Mouse (Mus musculus) frontal cortex, adult 2 months (tissue): ENCODE data around the gene Hsf4. TPM values are rescaled to one million over a fixed set of nuclear protein-coding genes. Genes with fewer than 3 reads are reported as not detected.

ENCODE experiments used
- DNase-seq, 2 experiments: peaks; one replicate each; pipeline ENCODE4 v3.0.0; 2022; ENCODE audit warnings: low spot score in 1 of 2; ENCODE audit errors: extremely low spot score in 1 of 2
- polyA plus RNA-seq: library from polyadenylated mRNA; depleted of rRNA; stranded (reverse); fragments of >200 nt; gene quantifications from 2 replicates; pipeline ENCODE4 v1.2.3, GENCODE M21; 2012

Gene Hsf4
- polyA plus RNA-seq, 1 experiment = 20.2 TPM

GRCm38 (mm10) chr8:105303396-105303795 is 33.8 kb downstream of the Hsf4 start:
- no peak for DNase-seq

- DNase-seq = no peak
Observed at GRCm38 (mm10) chr8:105303874-105304273, 34.3 kb downstream of the Hsf4 start.

- DNase-seq = no peak
Observed at GRCm38 (mm10) chr8:105304325-105305210, 35.0 kb downstream of the Hsf4 start.

- DNase-seq = no peak
Observed at GRCm38 (mm10) chr8:105305211-105306145, 35.9 kb downstream of the Hsf4 start, which contains the start of gene Elmo3. Elmo3 (plus strand) TSS chr8:105305601.

GRCm38 (mm10) chr8:105306146-105306691 is 36.6 kb downstream of the Hsf4 start:
- DNase-seq = no peak

- DNase-seq = no peak
Observed at GRCm38 (mm10) chr8:105307670-105308069, 38.1 kb downstream of the Hsf4 start.

- no peak for DNase-seq
Observed at GRCm38 (mm10) chr8:105308428-105308827, 38.8 kb downstream of the Hsf4 start.

GRCm38 (mm10) chr8:105309142-105309847 is 39.7 kb downstream of the Hsf4 start:
- DNase-seq = no peak

- no peak for DNase-seq
Observed at GRCm38 (mm10) chr8:105310118-105310517, 40.5 kb downstream of the Hsf4 start.

GRCm38 (mm10) chr8:105311718-105312117 is 42.1 kb downstream of the Hsf4 start:
- DNase-seq = no peak

GRCm38 (mm10) chr8:105312891-105313481 is 43.4 kb downstream of the Hsf4 start:
- no peak for DNase-seq

GRCm38 (mm10) chr8:105313622-105314402 is 44.2 kb downstream of the Hsf4 start:
- DNase-seq = no peak

- DNase-seq = no peak
Observed at GRCm38 (mm10) chr8:105315073-105315769, 45.6 kb downstream of the Hsf4 start.

- no peak for DNase-seq
Observed at GRCm38 (mm10) chr8:105317941-105318340, 48.3 kb downstream of the Hsf4 start.

- DNase-seq = no peak
Observed at GRCm38 (mm10) chr8:105318662-105319190, 49.1 kb downstream of the Hsf4 start.

- no peak for DNase-seq
Observed at GRCm38 (mm10) chr8:105323183-105323582, 53.6 kb downstream of the Hsf4 start.
